Mouse (Mus musculus): ENCODE measurements around the gene Irf7.
"Not testable (repeated sequence)": the region's sequence is repeated elsewhere in the genome, so short reads cannot be mapped to it uniquely, and the experiment has no call there.

Gene Irf7

DNA sequence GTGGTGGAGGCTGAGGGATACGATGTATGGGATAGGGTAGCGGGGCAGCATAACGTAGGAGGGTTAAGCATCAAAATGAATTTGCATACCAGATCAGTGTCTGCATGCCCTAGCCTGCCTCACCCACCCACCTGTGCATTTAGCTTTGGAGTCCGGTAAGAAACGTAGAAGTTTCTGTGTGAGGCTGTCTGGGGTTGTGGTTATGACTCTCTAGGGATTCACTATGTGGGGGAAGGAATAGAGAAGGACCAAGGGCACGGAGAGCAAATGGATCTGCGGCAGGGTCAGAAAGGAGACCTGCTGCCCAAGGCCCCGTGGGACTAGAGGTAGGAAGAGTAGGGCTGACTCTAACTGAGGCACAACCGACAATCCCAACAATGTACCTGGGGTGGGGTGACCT, 9.1 kb upstream of the Irf7 start:
- no peak for DNase-seq (ENCODE audit: low spot score in 2 of 2)

DNA sequence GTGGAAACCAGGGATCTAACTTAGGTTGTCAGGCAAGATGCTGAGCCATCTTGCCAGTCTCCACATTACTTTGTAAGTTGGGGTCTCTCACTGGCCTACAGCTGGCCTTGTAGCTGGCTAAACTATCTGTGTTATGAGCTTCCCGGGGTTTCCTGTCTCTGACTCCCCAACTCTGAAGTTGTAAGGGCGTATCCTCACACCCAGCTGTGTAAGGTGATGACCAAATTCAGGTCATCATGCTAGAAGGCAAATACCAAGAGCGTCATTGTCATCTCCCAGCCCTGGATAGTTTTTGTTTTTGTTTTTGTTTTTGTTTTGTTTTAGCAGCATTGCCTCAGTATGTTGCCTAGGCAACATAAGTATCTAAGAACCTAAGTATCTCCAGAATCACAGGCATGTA, 4.3 kb upstream of the Irf7 start:
- DNase-seq (ENCODE audit: low spot score in 2 of 2) = no peak

GRCm38 (mm10) chr7:141269273-141269545, 2.9 kb upstream of the Irf7 start:
- no peak for DNase-seq (ENCODE audit: low spot score in 2 of 2)

DNA sequence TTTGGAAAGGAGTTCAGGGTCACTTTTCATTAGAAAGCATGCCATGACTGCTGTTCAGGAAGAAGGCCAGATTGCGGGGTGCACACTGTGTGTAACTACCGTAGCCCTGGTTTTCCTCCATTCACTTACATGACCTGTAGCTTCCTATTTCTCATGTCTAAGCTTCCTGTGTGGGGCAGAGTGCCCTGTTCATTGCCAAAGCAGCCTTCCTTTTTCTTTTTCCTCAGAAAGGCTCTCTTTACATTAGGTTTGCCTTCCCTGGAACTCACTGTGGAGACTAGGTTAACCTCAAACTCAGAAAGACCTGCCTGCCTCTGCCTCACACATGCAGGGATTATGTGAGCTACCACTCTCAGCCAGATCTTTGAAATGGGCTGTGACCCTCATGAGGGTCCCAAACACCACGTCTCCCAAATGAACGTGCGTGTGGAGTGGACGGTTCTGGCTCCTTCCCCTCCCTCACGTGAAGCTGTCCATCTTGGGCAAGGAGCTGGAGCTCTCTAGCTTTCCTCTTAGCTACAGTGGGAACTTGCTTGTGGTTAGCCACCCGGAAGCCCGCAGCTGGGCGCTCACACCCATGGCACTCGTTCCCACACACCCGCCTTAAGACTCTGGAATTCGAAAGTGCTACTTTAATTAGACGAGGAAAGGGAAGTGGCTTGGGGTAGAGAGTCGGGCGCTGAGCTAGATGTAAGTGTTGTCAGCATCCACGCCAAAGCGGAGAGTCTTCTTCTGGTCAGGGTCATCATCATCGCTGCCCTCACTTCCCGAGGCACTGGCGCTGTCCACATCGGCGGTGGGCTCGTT, 2.4 kb upstream of the Irf7 start:
- peak in 1 of 2 experiments; percentile 48 for DNase-seq (ENCODE audit: low spot score in 2 of 2)

DNA sequence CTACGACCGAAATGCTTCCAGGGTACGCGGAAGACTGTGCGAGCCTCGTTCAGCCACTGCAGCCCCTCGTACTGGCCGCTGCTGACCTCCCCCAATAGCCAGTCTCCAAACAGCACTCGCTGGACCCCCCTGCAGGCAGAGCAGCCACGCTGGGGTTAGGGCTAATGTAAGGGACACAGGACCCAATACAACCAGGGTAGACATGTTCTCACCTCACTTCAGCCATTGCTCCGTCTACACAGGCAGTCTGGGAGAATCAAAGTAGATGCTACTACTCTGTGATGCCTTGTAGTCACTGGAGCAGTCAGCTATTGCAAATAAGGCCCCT, 906 bp downstream of the Irf7 start:
- no peak for DNase-seq (ENCODE audit: low spot score in 2 of 2)

GRCm38 (mm10) chr7:141264761-141265410, 1.4 kb downstream of the Irf7 start:
- DNase-seq (ENCODE audit: low spot score in 2 of 2) = peak in 1 of 2 experiments; percentile 33

- DNase-seq (ENCODE audit: low spot score in 2 of 2) = no peak
Measured at GRCm38 (mm10) chr7:141264041-141264700, 2.1 kb downstream of the Irf7 start.

GRCm38 (mm10) chr7:141263640-141264039, 2.6 kb downstream of the Irf7 start:
- no peak for DNase-seq (ENCODE audit: low spot score in 2 of 2)

DNA sequence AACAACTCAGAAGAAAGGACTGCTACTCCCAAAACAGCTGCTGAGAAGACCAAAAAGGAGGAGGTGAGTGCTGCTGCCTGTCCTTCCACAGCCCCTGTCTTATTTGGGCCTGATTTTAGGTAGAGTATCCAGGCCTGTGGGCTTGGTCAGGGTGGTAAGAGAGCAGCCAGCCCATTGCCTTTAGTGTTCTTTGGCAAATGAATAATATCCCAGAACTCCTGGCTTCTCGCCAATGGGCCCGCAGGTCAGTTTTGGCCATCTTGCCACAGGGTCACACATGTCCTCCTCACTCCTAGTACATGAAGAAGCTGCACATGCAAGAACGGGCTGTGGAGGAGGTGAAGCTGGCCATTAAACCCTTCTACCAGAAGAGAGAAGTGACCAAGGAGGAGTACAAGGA, 4.8 kb downstream of the Irf7 start:
- no peak for DNase-seq (ENCODE audit: low spot score in 2 of 2)

DNA sequence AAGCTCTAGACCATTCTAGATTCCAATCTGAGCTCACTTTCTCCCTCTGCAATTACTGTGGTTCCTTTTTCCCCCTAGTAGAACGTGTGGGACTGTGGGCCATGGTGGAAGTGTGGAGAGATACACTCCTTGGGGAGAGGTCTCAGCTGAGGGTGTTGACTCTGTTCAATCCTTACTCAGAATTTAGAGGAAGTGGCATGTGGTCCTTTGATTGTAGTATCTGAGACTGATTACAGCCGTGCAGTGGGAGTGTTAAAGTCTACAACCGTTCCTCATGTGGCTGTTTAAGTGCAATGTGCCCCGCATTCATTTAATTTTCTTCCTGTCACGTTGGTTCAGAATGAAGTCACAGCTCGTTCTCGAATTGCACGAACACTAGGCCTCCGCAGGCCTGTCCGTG, 10.1 kb downstream of the Irf7 start:
- DNase-seq (ENCODE audit: low spot score in 2 of 2) = no peak

- DNase-seq (ENCODE audit: low spot score in 2 of 2) = not testable (repeated sequence)
Measured at GRCm38 (mm10) chr7:141250486-141250885, 15.8 kb downstream of the Irf7 start.

- DNase-seq (ENCODE audit: low spot score in 2 of 2) = no peak
Measured at GRCm38 (mm10) chr7:141231551-141231950, 34.7 kb downstream of the Irf7 start.

- no peak for DNase-seq (ENCODE audit: low spot score in 2 of 2)
Measured at GRCm38 (mm10) chr7:141231111-141231510, 35.2 kb downstream of the Irf7 start.

- no peak for DNase-seq (ENCODE audit: low spot score in 2 of 2)
Measured at GRCm38 (mm10) chr7:141230570-141230969, 35.7 kb downstream of the Irf7 start.

DNA sequence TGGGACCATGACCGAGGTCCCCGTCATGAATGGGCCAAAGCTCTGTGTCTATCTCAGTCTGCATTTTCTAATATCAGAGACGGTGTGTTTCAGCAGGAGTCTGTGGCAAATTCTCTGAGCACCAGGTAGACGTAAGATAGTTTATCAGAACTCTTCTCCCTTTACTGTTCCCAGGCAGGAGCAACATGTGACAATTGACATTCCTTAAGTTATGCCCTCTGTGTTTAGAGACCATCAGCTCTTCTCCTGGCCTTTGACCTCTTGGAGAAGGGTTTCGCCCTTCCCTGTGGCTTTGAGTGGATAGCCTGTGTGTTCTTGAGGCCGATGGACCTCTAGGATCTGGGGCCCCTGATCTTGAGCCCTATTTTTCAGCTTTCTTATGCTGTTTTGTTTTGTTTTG, 36.6 kb downstream of the Irf7 start:
- no peak for DNase-seq (ENCODE audit: low spot score in 2 of 2)

DNA sequence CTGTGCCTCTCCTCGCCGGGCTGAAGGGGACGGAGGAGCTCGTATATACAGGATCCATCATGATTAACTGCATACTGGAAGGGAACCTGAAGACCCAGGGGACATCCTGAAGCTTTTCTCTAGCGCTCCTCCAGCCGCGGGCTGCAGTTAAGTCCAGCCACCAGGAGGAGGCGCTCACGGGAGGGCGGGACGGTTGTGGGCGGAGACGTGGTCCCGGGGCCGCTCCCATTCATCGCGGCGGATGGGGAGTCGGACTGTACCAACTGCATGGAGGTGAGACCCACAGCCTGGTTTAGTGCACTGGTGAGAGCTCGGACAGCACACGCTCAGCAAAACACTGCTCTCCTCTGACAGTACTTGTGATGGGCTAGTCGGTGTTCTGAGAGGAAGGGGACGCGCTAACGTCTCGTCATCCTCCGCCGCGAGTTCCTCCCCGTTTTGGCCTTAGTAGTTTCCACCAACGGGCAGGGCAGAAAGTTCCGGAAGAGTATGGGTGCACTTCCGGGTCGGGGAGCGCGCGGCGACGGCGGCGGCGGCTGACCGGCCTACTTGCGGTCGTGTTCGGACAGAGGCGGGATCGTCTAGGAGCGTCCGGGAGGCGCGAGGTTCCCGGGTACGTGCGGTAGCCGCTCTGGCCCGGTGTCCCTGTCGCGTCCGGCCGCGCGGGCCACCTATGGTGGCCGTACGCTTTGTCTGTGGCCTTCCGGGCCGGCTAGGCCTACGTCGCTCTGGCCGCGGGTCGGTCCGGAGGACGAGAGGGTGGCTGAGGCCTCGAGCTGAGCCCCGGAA, 37.8 kb downstream of the Irf7 start, which contains the start of gene Phrf1:
Gene Phrf1 (plus strand): TSS at position 506 of the 789 bp plus-strand sequence.
- DNase-seq (ENCODE audit: low spot score in 2 of 2) = peak; percentile 80 to 90

DNA sequence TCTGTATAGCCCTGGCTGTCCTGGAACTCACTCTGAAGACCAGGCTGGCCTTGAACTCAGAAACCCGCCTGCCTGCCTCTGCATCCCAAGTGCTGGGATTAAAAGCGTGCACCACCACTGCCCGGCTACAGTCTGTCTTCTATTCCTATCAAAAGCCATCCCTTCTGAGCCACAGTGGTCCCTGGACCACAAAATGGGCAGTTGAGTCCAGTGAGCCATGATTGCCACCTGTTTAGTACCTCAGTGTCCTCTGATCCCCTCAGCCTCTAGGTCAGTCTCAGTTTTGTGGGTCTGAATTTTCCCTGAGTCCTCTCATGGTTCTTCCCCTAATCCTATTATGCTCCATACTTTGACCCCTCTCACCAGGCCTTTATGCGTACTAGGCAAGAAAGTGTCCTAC, 38.5 kb downstream of the Irf7 start:
- DNase-seq (ENCODE audit: low spot score in 2 of 2) = no peak

DNA sequence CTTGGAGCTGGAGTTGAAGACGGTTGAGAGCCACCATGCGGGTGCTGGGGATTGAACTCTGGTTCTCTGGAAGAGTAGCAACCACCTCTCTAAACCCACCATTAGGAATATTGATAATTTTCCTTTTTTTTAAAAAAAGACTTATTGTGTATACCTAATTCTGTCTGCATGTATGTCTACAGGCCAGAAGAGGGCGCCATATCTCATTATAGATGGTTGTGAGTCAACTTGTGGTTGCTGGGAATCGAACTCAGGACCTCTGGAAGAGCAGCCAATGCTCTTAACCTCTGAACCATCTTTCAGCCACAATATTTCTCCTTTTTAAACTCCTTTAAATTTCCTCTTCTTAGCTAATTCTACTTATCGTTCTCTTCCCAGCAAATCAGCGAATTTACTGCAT, 39.7 kb downstream of the Irf7 start:
- no peak for DNase-seq (ENCODE audit: low spot score in 2 of 2)

DNA sequence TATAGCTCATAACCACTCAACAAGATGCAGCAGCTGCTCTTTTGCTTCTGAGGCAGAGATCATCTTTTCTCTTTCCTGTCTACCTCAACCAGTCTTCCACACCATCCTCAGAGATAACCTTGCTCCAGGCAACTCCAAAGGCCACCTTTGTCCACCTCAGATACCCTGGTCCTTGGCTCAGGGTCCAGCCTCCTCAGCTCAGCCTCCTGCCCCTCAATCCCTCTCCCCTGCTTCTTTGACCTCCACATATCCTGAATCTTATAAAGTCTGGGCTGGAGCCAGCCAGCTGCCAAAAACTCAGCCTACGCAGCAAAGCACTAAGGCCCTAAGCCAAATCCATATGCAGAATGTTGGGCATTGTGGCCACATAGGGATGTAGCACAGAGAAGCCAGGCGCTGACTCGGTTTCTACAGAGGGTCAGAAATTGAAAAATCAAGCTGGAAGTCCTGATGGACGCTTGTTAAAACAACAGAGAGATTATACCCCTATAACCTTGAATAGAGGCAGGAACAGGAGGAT, 43.5 kb downstream of the Irf7 start:
- DNase-seq (ENCODE audit: low spot score in 2 of 2) = no peak

DNA sequence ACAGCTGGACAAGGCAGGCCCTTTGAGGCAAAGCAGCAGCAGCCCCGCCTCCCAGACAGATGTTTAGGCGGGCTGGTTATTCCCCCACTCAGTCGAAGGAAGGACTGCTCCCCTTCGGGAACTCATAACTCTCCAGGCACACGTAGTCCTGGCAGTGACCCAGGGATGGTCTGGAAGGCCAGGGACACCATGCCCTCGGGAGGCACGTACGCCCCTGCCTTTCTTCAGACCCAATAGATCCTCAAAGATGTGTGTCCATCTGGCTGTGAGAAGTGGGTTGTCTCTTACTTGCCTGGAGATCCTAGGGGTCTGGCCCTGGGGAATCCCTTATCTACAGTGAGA, 44.2 kb downstream of the Irf7 start:
- no peak for DNase-seq (ENCODE audit: low spot score in 2 of 2)

GRCm38 (mm10) chr7:141221249-141222125, 44.8 kb downstream of the Irf7 start:
- peak; percentile 96 to 97 for DNase-seq (ENCODE audit: low spot score in 2 of 2)
